Comparison of ENCODE assay signal across 9 mouse cellular contexts in the genomic region with DNA sequence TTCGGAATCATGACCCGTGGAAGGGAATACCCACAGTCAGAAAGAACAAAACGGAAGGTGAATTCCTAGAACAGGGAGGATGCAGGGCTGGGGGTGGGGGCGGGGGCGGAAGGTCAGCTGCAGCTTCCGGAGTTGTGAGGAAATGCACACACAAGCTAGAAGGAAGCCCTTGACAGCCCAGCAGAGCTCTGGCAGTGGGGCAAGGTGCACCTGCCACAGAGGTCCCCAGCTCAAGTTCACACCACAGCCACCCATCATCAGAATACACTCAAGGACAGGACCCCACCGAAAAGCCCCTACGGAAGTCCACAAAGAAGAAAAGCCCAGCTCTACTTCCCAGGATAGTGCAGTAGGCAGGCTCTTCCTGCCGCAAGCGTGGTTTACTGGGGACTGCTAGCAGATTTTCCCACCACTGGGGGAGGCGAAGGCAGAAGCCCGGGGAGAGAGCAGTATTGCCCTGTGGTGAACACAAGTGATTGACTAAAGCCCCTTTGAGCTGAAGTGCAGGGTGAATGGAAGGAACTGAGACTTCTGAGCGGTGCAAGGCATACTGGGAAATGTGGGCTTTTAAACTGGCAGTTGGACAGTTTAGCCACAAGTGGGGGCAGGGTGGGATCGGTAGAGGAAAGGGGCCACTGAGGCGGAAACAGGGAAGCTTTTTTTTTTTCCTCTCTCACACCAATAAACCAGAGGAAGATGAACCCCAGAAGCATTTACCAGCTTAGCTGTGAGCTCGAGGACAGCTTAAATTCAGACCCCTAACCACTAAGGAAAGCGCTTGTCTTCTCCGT. TPM values are rescaled to one million over a fixed set of nuclear protein-coding genes. Genes with fewer than 3 reads are reported as not detected.
DNase-seq lines count a peak whose midpoint lies in the region; ATAC-seq and TF ChIP-seq lines count a peak whose summit lies in the region.
"Had no signal": no experiment of that assay in that cellular context is flagged by ENCODE, and none has a peak within 500 bp of the region (broad histone marks: within the 10 kb centered on the region; RNA-seq: fewer than 3 reads in every experiment).

No protein-coding gene starts in this region.

- no peaks in the 10 kb centered on the region for H3K9me3 ChIP-seq in heart, postnatal 0 days (replicated peaks; ENCODE audit: control insufficient read depth, low read length)
- H3K9me3 ChIP-seq: neural tube, embryonic 13.5 days had no signal

- peak; percentile 26 for DNase-seq in gastrocnemius, postnatal 25 days
- DNase-seq in gastrocnemius, postnatal 36 days = no peak
- peak; percentile 60 for DNase-seq in T-cell, adult 2 months (ENCODE audit: low spot score)
- peak; percentile 25 for DNase-seq in heart, postnatal 0 days (ENCODE audit: low spot score)
- DNase-seq in lung, adult 18-20 months = peak; percentile 31 to 54
- peak; percentile 62 to 63 for DNase-seq in spleen, adult 18-20 months
- DNase-seq in ovary, postnatal 14 days (ENCODE audit: low spot score) = no peak
- no peak for DNase-seq in cerebellum, postnatal 4 days (ENCODE audit: low spot score in 2 of 2)

- WGBS in heart, postnatal 0 days = 43% methylated on average over 18 of the region's 18 CpGs

- intact Hi-C loops in gastrocnemius, postnatal 36 days (cut with DNase I) = no loop called here

- H3K9ac ChIP-seq in heart, postnatal 0 days (replicated peaks; ENCODE audit: low read depth, low read length) = 0 out of 2 replicates have a peak overlapping the region, but pooled peaks have one; percentile 20
- H3K9ac ChIP-seq: neural tube, embryonic 13.5 days had no signal

- peak overlapping the region; percentile 84 for H3K27ac ChIP-seq in heart, postnatal 0 days (ENCODE audit: low read depth)
- H3K27ac ChIP-seq: neural tube, embryonic 13.5 days had no signal

- no peaks in the 10 kb centered on the region for H3K36me3 ChIP-seq in heart, postnatal 0 days (replicated peaks; ENCODE audit: control insufficient read depth, insufficient read depth, low read length)
- H3K36me3 ChIP-seq: neural tube, embryonic 13.5 days had no signal

- ATAC-seq in heart, postnatal 0 days (ENCODE audit: insufficient read depth, low read depth) = peak; percentile 51

- no peak for TF ChIP-seq EP300 in heart, postnatal 0 days (IDR thresholded peaks at IDR 0.05; ENCODE audit: low read depth)

- no peak for TF ChIP-seq CTCF in heart, postnatal 0 days (IDR thresholded peaks at IDR 0.05; ENCODE audit: low read depth)

- H3K4me1 ChIP-seq in heart, postnatal 0 days (ENCODE audit: control insufficient read depth, insufficient read depth) = no peaks in the 10 kb centered on the region

- H3K4me2 ChIP-seq in heart, postnatal 0 days (ENCODE audit: low read depth, low read length) = peak overlapping the region; percentile 48
- H3K4me2 ChIP-seq: neural tube, embryonic 13.5 days had no signal

- H3K27me3 ChIP-seq in heart, postnatal 0 days (ENCODE audit: control insufficient read depth, insufficient read depth, low read length) = no peaks in the 10 kb centered on the region
- H3K27me3 ChIP-seq: neural tube, embryonic 13.5 days had no signal

- H3K4me3 ChIP-seq in heart, postnatal 0 days (ENCODE audit: low read depth, low read length) = no peak overlapping the region; the same call in 1 of the 2 replicates
- H3K4me3 ChIP-seq: neural tube, embryonic 13.5 days had no signal

RNA-seq across cellular contexts. Expression of a gene that starts 2.5 kb away (rescaled TPM):
- total RNA-seq in gastrocnemius, postnatal 25 days (2021) = not detected
- not detected for total RNA-seq in gastrocnemius, postnatal 36 days (2021)
- not detected in 2 replicates for total RNA-seq in heart, postnatal 0 days (2014; rRNA removed; ENCODE audit: low replicate concordance)
- not detected in 2 replicates for polyA plus RNA-seq in heart, postnatal 0 days (2015; fragmentation: Nextera tagmentation; extraction: Ambion mirVana)
- polyA plus RNA-seq: neural tube, embryonic 13.5 days had no signal

RNA-seq across cellular contexts. Expression of a gene that starts 11.7 kb away (rescaled TPM):
- 1 to 10 TPM; 1.9 to 2.5 TPM for total RNA-seq in gastrocnemius, postnatal 25 days (2021)
- 1 to 10 TPM; 2.0 to 2.1 TPM for total RNA-seq in gastrocnemius, postnatal 36 days (2021)
- 13.4 and 16.6 TPM in 2 replicates for total RNA-seq in heart, postnatal 0 days (2014; rRNA removed; ENCODE audit: low replicate concordance)
- polyA plus RNA-seq in heart, postnatal 0 days (2015; fragmentation: Nextera tagmentation; extraction: Ambion mirVana) = 6.1 and 6.8 TPM in 2 replicates

Comparison
In these comparisons a context has a peak if more than half of its experiments do, and no peak if none do; other contexts are left out.
1. DNase-seq: peak in gastrocnemius, postnatal 25 days (single experiment), T-cell, adult 2 months (single experiment), heart, postnatal 0 days (single experiment), lung, adult 18-20 months (2 of 2) and spleen, adult 18-20 months (2 of 2); none in gastrocnemius, postnatal 36 days (0 of 2), ovary, postnatal 14 days (single experiment) and cerebellum, postnatal 4 days (0 of 2).